Mouse (Mus musculus) midbrain, embryonic 15.5 days (tissue): ENCODE data around the gene Lrba. TPM values are rescaled to one million over a fixed set of nuclear protein-coding genes. Genes with fewer than 3 reads are reported as not detected.

Experiments used
- ATAC-seq: fragments of 200-750 bp; cut with Nextera tagmentation; replicated peaks from 2 replicates; pipeline ENCODE4 v1.8.0; 2017; ENCODE audit warnings: moderate TSS enrichment
- H3K27ac ChIP-seq: fragments of 300-500 bp; sonication (generic); 2 replicates; pipeline ENCODE4 v1.5.1; 2015; ENCODE audit warnings: mild to moderate bottlenecking, inconsistent platforms
- H3K27me3 ChIP-seq: fragments of 300-500 bp; sonication (generic); replicated peaks from 2 replicates; pipeline ENCODE4 v1.6.1; 2015; ENCODE audit warnings: inconsistent platforms
- H3K36me3 ChIP-seq: fragments of 300-500 bp; sonication (generic); replicated peaks from 2 replicates; pipeline ENCODE4 v1.6.1; 2015; ENCODE audit warnings: inconsistent platforms
- H3K4me1 ChIP-seq: fragments of 300-500 bp; sonication (generic); 2 replicates; pipeline ENCODE4 v1.6.1; 2015; ENCODE audit warnings: inconsistent platforms
- H3K4me2 ChIP-seq: fragments of 300-500 bp; sonication (generic); 2 replicates; pipeline ENCODE4 v1.6.1; 2015; ENCODE audit warnings: inconsistent platforms, mild to moderate bottlenecking, moderate library complexity
- H3K4me3 ChIP-seq: fragments of 300-500 bp; sonication (generic); 2 replicates; pipeline ENCODE4 v1.5.1; 2015; ENCODE audit warnings: mild to moderate bottlenecking, inconsistent platforms
- H3K9ac ChIP-seq: fragments of 300-500 bp; sonication (generic); 2 replicates; pipeline ENCODE4 v1.6.1; 2015; ENCODE audit warnings: mild to moderate bottlenecking, inconsistent platforms
- H3K9me3 ChIP-seq: fragments of 300-500 bp; sonication (generic); 2 replicates; pipeline ENCODE4 v1.6.1; 2016; ENCODE audit warnings: inconsistent platforms
- WGBS: fragments of 180-500 bp; shearing (Covaris S2); methylation state at CpG from one replicate; pipeline ENCODE4 v1.1.7; 2015; ENCODE audit warnings: mixed read lengths; 5-methylcytosine and 5-hydroxymethylcytosine counted together
- polyA plus RNA-seq: library from polyadenylated mRNA; unstranded; fragments of >200 nt; fragmentation: Nextera tagmentation; extraction: Ambion mirVana; gene quantifications from 2 replicates; pipeline ENCODE4 v1.2.1, GENCODE M21; 2015

Gene Lrba
- polyA plus RNA-seq, 1 experiment from 2014 or later: 5.1 TPM

DNA sequence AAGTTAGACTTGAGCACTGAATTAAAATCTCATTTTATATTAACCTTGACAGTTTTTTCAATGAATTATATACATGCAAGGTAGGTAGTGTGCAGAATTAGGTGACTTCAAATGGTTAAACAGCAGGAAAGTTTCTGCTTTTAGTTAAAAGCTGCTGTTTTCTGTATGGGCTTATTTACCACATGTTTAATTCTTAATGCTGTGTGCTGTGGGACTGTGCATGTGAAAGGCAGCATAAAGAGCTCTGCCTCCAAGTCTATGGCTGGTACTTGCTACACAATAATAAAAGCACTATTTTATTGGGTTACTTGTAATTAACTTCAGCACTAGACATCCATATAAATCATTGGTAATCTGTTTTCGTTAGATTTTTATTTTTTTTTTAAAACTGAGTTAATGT is 160.6 kb downstream of the Lrba start:
- 85% methylated on average over 1 of the region's 1 CpGs for WGBS

DNA sequence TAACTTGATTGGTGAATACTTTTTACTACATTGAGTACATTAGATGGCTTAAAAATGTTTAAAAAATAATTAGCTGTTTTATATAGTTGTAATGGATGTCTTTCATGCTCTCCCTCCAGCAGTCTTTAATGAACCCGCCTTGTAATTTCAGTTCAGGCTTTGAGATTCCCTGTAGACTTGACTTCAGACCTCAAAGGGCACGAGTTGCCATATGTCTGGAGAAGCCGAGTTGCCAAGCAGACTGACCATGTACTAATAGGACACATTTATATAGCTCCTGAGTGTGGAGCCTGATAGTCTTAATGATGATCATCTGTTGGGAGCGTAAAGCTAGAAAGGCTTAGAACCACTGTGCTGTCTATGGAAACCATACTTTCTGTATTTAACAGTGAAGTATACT is 161.8 kb downstream of the Lrba start:
- no peak overlapping the region for H3K4me3 ChIP-seq
- no peak for ATAC-seq
- no peaks in the 10 kb centered on the region for H3K9me3 ChIP-seq
- no peak overlapping the region for H3K27ac ChIP-seq
- no peaks in the 10 kb centered on the region for H3K36me3 ChIP-seq
- H3K9ac ChIP-seq: no peak overlapping the region
- H3K4me2 ChIP-seq: no peak overlapping the region
- 74% methylated on average over 4 of the region's 4 CpGs for WGBS
- no peaks in the 10 kb centered on the region for H3K4me1 ChIP-seq
- no peaks in the 10 kb centered on the region for H3K27me3 ChIP-seq

More for the DNA sequence above, 160.6 kb downstream of the Lrba start:
- Histone ChIP-seq H3K4me2 (no peak overlapping the region), H3K27ac (no peak overlapping the region), H3K9me3 (no peaks in the 10 kb centered on the region), H3K27me3 (no peaks in the 10 kb centered on the region), H3K9ac (no peak overlapping the region), H3K4me3 (no peak overlapping the region), H3K36me3 (no peaks in the 10 kb centered on the region), H3K4me1 (no peaks in the 10 kb centered on the region)
- no peak for ATAC-seq

DNA sequence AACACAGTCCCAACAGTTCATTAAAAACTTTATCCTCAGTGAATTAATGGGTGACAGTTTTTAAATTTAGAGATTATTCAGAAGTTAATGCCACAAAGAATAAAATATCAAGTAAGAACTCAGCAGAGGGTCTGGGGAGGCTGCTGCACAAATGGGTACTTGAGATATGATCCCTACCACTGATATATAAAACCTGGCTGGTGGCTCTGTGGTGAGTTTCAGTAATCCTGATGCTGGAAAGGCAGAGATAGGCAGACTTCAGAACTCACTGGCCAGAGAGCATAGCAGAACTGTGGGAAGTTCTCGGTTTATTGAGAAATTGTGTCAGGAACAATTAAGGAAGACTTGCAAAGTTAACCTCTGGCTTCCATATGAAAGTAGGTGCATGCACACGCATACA is 199.3 kb downstream of the Lrba start:
- no peak for ATAC-seq
- Histone ChIP-seq H3K4me1 (no peaks in the 10 kb centered on the region), H3K27me3 (no peaks in the 10 kb centered on the region), H3K4me3 (no peak overlapping the region), H3K4me2 (no peak overlapping the region), H3K27ac (no peak overlapping the region), H3K36me3 (no peaks in the 10 kb centered on the region), H3K9ac (no peak overlapping the region), H3K9me3 (no peaks in the 10 kb centered on the region)
- 96% methylated on average over 2 of the region's 2 CpGs for WGBS

DNA sequence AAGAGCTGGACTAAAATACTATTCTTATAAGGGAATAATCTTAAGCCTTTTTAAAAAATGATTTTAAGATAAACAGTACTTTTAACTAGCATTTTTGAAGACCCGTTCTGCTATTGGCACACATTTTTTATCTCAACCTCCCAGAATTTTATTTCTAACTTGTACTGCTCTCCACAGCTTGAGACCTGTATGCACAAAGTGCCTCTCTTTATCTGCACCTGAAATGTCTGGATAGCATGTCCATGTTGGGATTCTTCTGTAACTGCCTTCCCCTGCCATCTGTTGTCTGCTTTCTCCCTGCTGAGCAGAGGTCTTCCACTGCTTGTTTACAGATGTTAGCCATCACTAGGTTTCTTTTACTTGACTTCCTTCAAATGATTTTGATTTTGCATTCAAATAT is 202.3 kb downstream of the Lrba start:
- Histone ChIP-seq H3K36me3 (no peaks in the 10 kb centered on the region), H3K4me2 (no peak overlapping the region), H3K27me3 (no peaks in the 10 kb centered on the region), H3K9me3 (0 out of 2 replicates have a peak, but pooled peaks cover 3% of the 10 kb centered on the region), H3K4me3 (no peak overlapping the region), H3K27ac (no peak overlapping the region), H3K9ac (no peak overlapping the region), H3K4me1 (no peaks in the 10 kb centered on the region)
- ATAC-seq: no peak
- WGBS: 93% methylated on average over 1 of the region's 1 CpGs

DNA sequence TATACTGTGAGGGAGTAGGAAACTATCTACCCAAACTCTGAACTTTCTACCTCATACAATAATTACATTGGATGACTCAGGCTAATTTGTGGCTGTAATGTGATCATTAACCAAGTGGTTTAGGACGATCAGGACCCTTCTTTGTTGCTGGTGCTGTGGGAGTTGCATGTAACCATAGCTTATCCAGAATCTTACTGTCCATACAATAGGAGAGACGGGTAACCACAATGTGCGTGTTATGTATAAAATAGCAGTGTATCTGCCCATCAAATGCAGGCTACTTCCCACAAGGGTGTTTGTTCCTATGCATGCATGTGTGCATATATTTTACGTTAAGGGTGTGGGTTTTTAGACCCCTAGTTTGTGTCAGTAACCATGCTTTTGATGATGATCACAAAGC is 219.0 kb downstream of the Lrba start:
- ATAC-seq: no peak
- H3K4me1 ChIP-seq: peaks cover 14% of the 10 kb centered on the region
- H3K9ac ChIP-seq: no peak overlapping the region
- H3K4me2 ChIP-seq: no peak overlapping the region
- WGBS: 87% methylated on average over 4 of the region's 4 CpGs
- no peak overlapping the region for H3K27ac ChIP-seq
- H3K36me3 ChIP-seq: no peaks in the 10 kb centered on the region
- H3K27me3 ChIP-seq: no peaks in the 10 kb centered on the region
- H3K9me3 ChIP-seq: no peaks in the 10 kb centered on the region
- no peak overlapping the region for H3K4me3 ChIP-seq

DNA sequence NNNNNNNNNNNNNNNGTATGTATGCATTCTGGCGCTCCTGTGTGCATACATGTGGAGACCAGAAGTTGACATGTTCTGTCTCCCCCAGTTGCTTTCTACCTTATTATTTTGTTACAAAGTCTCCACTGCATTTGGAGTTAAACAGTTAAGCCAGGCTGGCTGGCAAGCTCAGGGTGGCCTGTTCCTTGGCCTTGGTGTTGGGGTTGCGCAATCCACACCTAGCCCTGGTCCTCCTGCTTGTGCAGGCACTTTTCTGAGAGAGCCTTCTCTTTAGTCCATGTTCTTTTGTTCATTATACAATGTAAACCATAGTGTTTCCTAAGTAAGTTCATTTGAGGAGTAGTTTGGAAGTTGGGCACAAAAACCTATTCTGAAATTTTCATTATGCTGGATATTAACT is 226.7 kb downstream of the Lrba start:
- Histone ChIP-seq H3K27me3 (no peaks in the 10 kb centered on the region), H3K9ac (no peak overlapping the region), H3K4me2 (no peak overlapping the region), H3K4me1 (peaks cover 16% of the 10 kb centered on the region), H3K36me3 (no peaks in the 10 kb centered on the region), H3K4me3 (no peak overlapping the region), H3K27ac (no peak overlapping the region), H3K9me3 (no peaks in the 10 kb centered on the region)
- ATAC-seq: no peak
- 99% methylated on average over 2 of the region's 2 CpGs for WGBS

DNA sequence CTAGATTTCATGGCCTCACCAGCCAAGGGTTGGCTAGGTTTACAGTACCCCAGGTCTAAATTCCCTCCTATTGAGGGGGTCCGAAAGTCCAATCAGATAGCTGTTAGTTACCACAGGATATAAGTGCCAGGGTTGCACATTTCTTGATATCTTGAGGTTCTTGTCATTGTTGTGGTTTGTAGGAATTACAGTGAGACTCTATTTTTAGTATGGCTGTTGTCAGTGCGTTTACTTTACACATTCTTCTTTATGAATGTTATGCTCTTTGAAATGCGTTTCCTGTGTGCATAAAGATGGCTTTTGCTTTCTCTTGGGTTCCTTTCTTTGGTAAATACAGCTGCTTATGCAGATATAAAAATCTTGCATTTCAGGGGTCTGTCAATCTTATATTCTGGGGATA is 237.1 kb downstream of the Lrba start:
- no peak for ATAC-seq
- Histone ChIP-seq H3K27ac (no peak overlapping the region), H3K9ac (no peak overlapping the region), H3K4me1 (no peaks in the 10 kb centered on the region), H3K4me3 (no peak overlapping the region), H3K9me3 (no peaks in the 10 kb centered on the region), H3K27me3 (no peaks in the 10 kb centered on the region), H3K36me3 (no peaks in the 10 kb centered on the region), H3K4me2 (no peak overlapping the region)
- WGBS: 86% methylated on average over 3 of the region's 3 CpGs

DNA sequence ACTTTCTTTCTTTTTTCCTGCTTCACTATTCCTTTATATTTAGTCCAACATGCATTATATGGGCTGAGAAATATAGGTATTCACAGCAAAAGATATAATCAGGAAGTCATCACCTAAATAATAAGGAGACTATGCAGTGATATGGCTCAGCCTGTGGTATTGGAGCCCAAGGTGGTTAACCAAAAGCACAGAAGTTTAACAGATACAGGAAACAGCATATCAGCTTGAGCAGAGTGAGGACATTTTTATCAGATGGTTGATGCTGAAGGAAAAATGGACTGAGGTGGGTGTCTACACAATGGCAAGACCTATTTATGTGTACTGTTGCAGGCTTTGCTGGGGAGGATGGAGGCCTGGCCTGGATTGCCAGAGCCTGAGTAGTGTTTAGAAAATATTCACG is 265.5 kb downstream of the Lrba start:
- no peaks in the 10 kb centered on the region for H3K9me3 ChIP-seq
- no peaks in the 10 kb centered on the region for H3K36me3 ChIP-seq
- ATAC-seq: no peak
- H3K9ac ChIP-seq: no peak overlapping the region
- H3K4me3 ChIP-seq: no peak overlapping the region
- H3K4me1 ChIP-seq: no peaks in the 10 kb centered on the region
- no peak overlapping the region for H3K27ac ChIP-seq
- H3K27me3 ChIP-seq: no peaks in the 10 kb centered on the region
- 88% methylated on average over 1 of the region's 1 CpGs for whole genome bisulfite sequencing
- H3K4me2 ChIP-seq: no peak overlapping the region

DNA sequence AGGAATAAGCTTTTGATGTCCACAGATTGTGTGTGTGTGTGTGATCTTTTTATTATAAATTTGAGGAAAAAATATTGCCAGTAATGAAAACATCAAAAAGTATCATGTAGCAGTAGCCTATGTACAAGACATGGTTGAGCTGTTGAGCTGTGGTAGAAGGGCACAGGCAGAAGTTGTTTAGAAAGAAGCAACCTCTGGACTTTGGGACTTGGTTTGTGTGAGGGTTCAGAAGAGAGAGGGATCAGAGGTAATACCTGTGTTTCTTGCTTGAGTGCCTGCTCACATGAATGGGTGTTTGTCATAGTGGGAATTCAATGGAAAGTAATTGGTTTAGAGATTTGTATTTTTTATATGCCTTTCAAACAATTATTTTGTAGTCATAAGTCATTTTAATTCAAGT is 276.1 kb downstream of the Lrba start:
- no peak overlapping the region for H3K27ac ChIP-seq
- H3K27me3 ChIP-seq: no peaks in the 10 kb centered on the region
- H3K36me3 ChIP-seq: no peaks in the 10 kb centered on the region
- H3K9me3 ChIP-seq: no peaks in the 10 kb centered on the region
- no peak for ATAC-seq
- H3K4me1 ChIP-seq: no peaks in the 10 kb centered on the region
- H3K4me2 ChIP-seq: no peak overlapping the region
- no peak overlapping the region for H3K9ac ChIP-seq
- H3K4me3 ChIP-seq: no peak overlapping the region

DNA sequence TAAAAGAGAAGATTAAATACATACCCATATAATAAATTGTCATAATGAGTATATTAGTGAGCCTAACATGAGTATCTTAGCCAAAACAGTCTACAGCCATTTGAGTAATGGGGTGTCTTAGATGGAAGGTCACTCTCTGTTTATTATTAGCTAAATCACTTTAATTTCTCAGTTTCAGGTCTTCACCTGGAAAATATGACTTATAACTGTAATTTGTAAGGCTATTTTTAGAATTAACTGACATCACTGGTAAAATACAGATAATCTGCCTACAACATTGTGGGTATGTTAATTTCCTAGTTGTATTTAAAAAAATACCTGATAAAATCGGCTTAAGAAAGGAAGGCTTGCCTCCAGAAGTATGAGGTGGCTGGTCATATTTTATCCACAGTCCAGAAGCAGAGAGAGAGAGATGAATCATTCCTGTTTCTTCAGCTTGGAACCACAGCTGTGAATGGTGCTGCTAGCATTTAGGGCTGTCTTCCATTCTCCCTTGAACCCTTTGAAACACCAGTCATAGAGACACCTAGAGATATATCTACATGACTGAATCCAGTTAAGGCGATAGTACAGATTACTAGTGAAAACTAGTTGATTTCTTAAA is 294.1 kb downstream of the Lrba start:
- H3K27ac ChIP-seq: no peak overlapping the region

DNA sequence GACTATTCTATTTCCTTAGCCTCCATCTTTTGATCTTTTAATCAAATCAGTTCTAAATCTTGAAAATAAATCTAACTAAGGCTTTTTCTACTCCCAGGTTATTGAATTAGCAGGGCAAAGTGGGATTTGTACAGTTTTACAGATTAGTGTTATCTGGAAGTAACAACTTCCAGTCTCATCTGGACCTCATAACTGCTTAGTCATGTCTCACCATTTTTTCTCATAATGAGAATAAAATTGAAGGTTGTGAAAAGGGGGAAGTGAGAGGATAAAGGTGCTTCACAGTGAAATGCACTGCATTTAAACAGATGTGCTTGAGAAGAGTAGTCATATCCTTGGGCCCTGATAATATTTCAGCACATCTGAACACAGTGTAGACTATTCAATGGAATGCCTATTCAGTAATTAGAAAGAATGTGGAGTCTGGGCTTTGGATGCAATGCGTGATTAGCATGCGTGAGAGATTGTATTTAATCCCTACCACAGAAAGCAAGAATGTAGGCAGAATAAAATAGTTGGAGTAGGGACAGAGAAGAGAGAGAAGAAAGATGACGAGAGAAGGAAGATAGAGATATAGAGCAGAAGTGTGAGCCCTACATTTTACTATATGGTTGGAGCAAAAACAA is 298.5 kb downstream of the Lrba start:
- WGBS: 43% methylated on average over 3 of the region's 3 CpGs
- no peak for ATAC-seq
- H3K9ac ChIP-seq: no peak overlapping the region
- H3K27me3 ChIP-seq: no peaks in the 10 kb centered on the region
- no peak overlapping the region for H3K4me2 ChIP-seq
- no peaks in the 10 kb centered on the region for H3K36me3 ChIP-seq
- no peak overlapping the region for H3K27ac ChIP-seq
- no peaks in the 10 kb centered on the region for H3K9me3 ChIP-seq
- H3K4me3 ChIP-seq: no peak overlapping the region
- no peaks in the 10 kb centered on the region for H3K4me1 ChIP-seq

More for the DNA sequence above, 294.1 kb downstream of the Lrba start:
- 94% methylated on average over 2 of the region's 2 CpGs for WGBS
- Histone ChIP-seq H3K4me3 (no peak overlapping the region), H3K36me3 (no peaks in the 10 kb centered on the region), H3K9ac (no peak overlapping the region), H3K9me3 (no peaks in the 10 kb centered on the region), H3K27me3 (no peaks in the 10 kb centered on the region), H3K4me2 (no peak overlapping the region), H3K4me1 (no peaks in the 10 kb centered on the region)
- no peak for ATAC-seq

DNA sequence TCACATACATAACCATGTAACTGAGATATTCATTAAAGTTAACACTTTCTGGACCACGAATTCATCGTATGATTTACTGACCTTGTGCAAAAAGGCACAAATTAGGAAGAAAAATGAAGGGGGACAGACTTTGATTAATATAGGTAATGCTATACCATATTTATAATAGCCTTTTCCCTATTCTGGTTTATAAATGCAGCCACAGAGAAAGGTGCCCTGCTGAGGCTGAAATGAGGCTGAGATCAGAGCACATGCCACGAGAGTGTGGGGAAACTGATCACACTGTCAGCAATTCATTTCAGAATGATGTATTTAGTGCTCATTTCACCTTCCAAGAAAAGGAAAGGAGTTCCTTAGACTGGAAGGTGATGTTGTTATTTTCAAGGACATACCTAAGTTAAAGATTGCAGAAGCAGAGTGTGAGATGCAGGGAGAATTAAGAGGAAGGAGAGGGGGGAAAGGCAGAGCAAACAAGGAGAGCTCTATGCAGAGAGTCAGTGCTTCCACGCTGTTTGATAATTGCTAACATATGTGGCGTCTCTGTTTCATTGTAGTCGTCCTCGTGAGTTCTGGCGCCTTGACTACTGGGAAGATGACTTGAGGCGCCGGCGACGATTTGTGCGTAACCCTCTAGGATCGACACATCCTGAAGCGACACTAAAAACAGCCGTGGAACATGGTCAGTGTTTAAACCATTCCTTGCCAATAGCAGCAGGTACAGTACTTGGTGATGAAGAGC is 307.2 kb downstream of the Lrba start:
- WGBS: 59% methylated on average over 16 of the region's 16 CpGs
- no peaks in the 10 kb centered on the region for H3K4me1 ChIP-seq
- H3K27ac ChIP-seq: peak overlapping the region; percentile 34; the same call in 1 of the 2 replicates
- H3K4me3 ChIP-seq: no peak overlapping the region
- no peak overlapping the region for H3K4me2 ChIP-seq
- H3K27me3 ChIP-seq: no peaks in the 10 kb centered on the region
- H3K36me3 ChIP-seq: no peaks in the 10 kb centered on the region
- no peaks in the 10 kb centered on the region for H3K9me3 ChIP-seq
- no peak overlapping the region for H3K9ac ChIP-seq
- ATAC-seq: no peak

DNA sequence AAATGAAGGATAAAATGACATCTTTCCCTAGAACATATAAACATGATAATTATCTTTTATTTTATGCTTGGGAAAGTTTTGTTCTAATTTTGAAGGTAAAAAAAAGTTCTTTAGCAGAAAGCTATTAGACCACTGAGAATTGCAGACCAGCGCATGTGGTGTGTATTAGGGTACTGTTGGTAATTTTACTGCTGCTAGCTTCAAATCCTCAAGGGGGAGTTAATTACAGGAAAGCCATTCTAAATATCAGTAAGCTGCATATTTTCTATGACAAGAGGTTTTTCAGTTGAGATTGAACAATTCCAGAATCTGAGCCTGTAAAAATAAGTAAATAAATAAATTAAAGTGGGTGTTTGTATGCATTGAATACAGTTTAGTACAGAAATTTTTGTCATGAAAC is 312.3 kb downstream of the Lrba start:
- H3K9me3 ChIP-seq: no peaks in the 10 kb centered on the region
- H3K4me1 ChIP-seq: 0 out of 2 replicates have a peak, but pooled peaks cover 14% of the 10 kb centered on the region
- H3K27me3 ChIP-seq: no peaks in the 10 kb centered on the region
- H3K27ac ChIP-seq: no peak overlapping the region
- ATAC-seq: no peak
- no peaks in the 10 kb centered on the region for H3K36me3 ChIP-seq
- no peak overlapping the region for H3K9ac ChIP-seq
- no peak overlapping the region for H3K4me2 ChIP-seq
- H3K4me3 ChIP-seq: no peak overlapping the region
- WGBS: 78% methylated on average over 1 of the region's 1 CpGs
